Mouse (Mus musculus) limb, embryonic 11.5 days (tissue): Measurements from ENCODE around the gene Sugct. TPM values are rescaled to one million over a fixed set of nuclear protein-coding genes. Genes with fewer than 3 reads are reported as not detected.

ENCODE experiments used
- ATAC-seq: fragments of 200-750 bp; cut with Nextera tagmentation; 2 replicates; pipeline ENCODE4 v1.8.0; 2017; ENCODE audit warnings: low read depth; ENCODE audit not compliant: insufficient number of reproducible peaks, low FRiP score, low TSS enrichment
- DNase-seq: peaks from one replicate; pipeline ENCODE4 v3.0.0-alpha.2; 2015; ENCODE audit warnings: low spot score
- H3K27ac ChIP-seq: fragments of 300-500 bp; sonication (generic); replicated peaks from 2 replicates; pipeline ENCODE4 v1.5.1; 2014; ENCODE audit warnings: low read depth, mild to moderate bottlenecking, low read length
- H3K27me3 ChIP-seq: fragments of 300-500 bp; sonication (generic); 2 replicates; pipeline ENCODE4 v1.6.1; 2014; ENCODE audit warnings: mild to moderate bottlenecking, low read length, mixed read lengths; ENCODE audit not compliant: control insufficient read depth, insufficient read depth
- H3K36me3 ChIP-seq: fragments of 300-500 bp; sonication (generic); 2 replicates; pipeline ENCODE4 v1.6.1; 2014; ENCODE audit warnings: mild to moderate bottlenecking, low read length, moderate library complexity, mixed read lengths; ENCODE audit not compliant: control insufficient read depth, insufficient read depth
- H3K4me1 ChIP-seq: fragments of 300-500 bp; sonication (generic); 2 replicates; pipeline ENCODE4 v1.6.1; 2014; ENCODE audit warnings: low read length, mixed read lengths; ENCODE audit not compliant: control insufficient read depth, insufficient read depth
- H3K4me2 ChIP-seq: fragments of 300-500 bp; sonication (generic); 2 replicates; pipeline ENCODE4 v1.6.1; 2014; ENCODE audit warnings: low read depth, mild to moderate bottlenecking, moderate library complexity; ENCODE audit not compliant: severe bottlenecking
- H3K4me3 ChIP-seq: fragments of 300-500 bp; sonication (generic); 2 replicates; pipeline ENCODE4 v1.5.1; 2014; ENCODE audit warnings: low read depth, low read length
- H3K9ac ChIP-seq: fragments of 300-500 bp; sonication (generic); 2 replicates; pipeline ENCODE4 v1.6.1; 2014; ENCODE audit warnings: mild to moderate bottlenecking, low read length
- H3K9me3 ChIP-seq: fragments of 300-500 bp; sonication (generic); 2 replicates; pipeline ENCODE4 v1.6.1; 2016; ENCODE audit warnings: low read length; ENCODE audit not compliant: control insufficient read depth
- WGBS: fragments of 180-500 bp; shearing (Covaris S2); extraction: QIAGEN DNeasy Blood & Tissue Kit; methylation state at CpG from one replicate; pipeline ENCODE4 v1.1.7; 2014; 5-methylcytosine and 5-hydroxymethylcytosine counted together
- polyA plus RNA-seq: library from polyadenylated mRNA; unstranded; fragments of >200 nt; fragmentation: Nextera tagmentation; extraction: Ambion mirVana; gene quantifications from 2 replicates; pipeline ENCODE4 v1.2.1, GENCODE M21; 2014

Sugct gene
- polyA plus RNA-seq, 1 experiment from 2014 or later = 3.9 TPM

- no peaks in the 10 kb centered on the region for H3K36me3 ChIP-seq
- no peaks in the 10 kb centered on the region for H3K9me3 ChIP-seq
- H3K27me3 ChIP-seq = no peaks in the 10 kb centered on the region
- H3K4me1 ChIP-seq = no peaks in the 10 kb centered on the region
- H3K9ac ChIP-seq = no peak overlapping the region
- no peak overlapping the region for H3K27ac ChIP-seq
- ATAC-seq (no peak), DNase-seq (no peak)
- 55% methylated on average over 4 of the region's 4 CpGs for WGBS
- H3K4me2 ChIP-seq = no peak overlapping the region
- no peak overlapping the region for H3K4me3 ChIP-seq
Measured at GRCm38 (mm10) chr13:16921305-16921704, 774.0 kb downstream of the Sugct start.

- no peaks in the 10 kb centered on the region for H3K36me3 ChIP-seq
- DNase-seq (no peak), ATAC-seq (no peak)
- no peaks in the 10 kb centered on the region for H3K27me3 ChIP-seq
- H3K4me1 ChIP-seq = no peaks in the 10 kb centered on the region
- H3K9ac ChIP-seq = no peak overlapping the region
- no peaks in the 10 kb centered on the region for H3K9me3 ChIP-seq
- H3K4me3 ChIP-seq = no peak overlapping the region
- H3K27ac ChIP-seq = no peak overlapping the region
- no peak overlapping the region for H3K4me2 ChIP-seq
Measured at GRCm38 (mm10) chr13:16915697-16916096, 779.7 kb downstream of the Sugct start.

- ATAC-seq = no peak
- H3K27ac ChIP-seq = no peak overlapping the region
- H3K9ac ChIP-seq = no peak overlapping the region
- H3K9me3 ChIP-seq = no peaks in the 10 kb centered on the region
- H3K36me3 ChIP-seq = no peaks in the 10 kb centered on the region
- no peaks in the 10 kb centered on the region for H3K4me1 ChIP-seq
- no peaks in the 10 kb centered on the region for H3K27me3 ChIP-seq
- no peak overlapping the region for H3K4me3 ChIP-seq
- DNase-seq = no peak
- H3K4me2 ChIP-seq = no peak overlapping the region
Measured at GRCm38 (mm10) chr13:16912214-16912613, 783.1 kb downstream of the Sugct start.

GRCm38 (mm10) chr13:16906974-16907373, 788.4 kb downstream of the Sugct start:
- Histone ChIP-seq H3K4me3 (no peak overlapping the region), H3K27me3 (no peaks in the 10 kb centered on the region), H3K4me1 (no peaks in the 10 kb centered on the region), H3K36me3 (no peaks in the 10 kb centered on the region), H3K9me3 (no peaks in the 10 kb centered on the region), H3K4me2 (no peak overlapping the region), H3K9ac (no peak overlapping the region), H3K27ac (no peak overlapping the region)
- ATAC-seq = no peak
- WGBS = 90% methylated on average over 1 of the region's 1 CpGs
- DNase-seq = no peak

- DNase-seq (no peak), ATAC-seq (no peak)
- H3K4me3 ChIP-seq = no peak overlapping the region
- no peaks in the 10 kb centered on the region for H3K27me3 ChIP-seq
- no peaks in the 10 kb centered on the region for H3K9me3 ChIP-seq
- H3K4me2 ChIP-seq = no peak overlapping the region
- no peak overlapping the region for H3K27ac ChIP-seq
- 90% methylated on average over 4 of the region's 4 CpGs for WGBS
- H3K9ac ChIP-seq = no peak overlapping the region
- H3K4me1 ChIP-seq = no peaks in the 10 kb centered on the region
- no peaks in the 10 kb centered on the region for H3K36me3 ChIP-seq
Measured at GRCm38 (mm10) chr13:16901424-16901823, 793.9 kb downstream of the Sugct start.

GRCm38 (mm10) chr13:16898084-16898792, 797.1 kb downstream of the Sugct start:
- H3K9ac ChIP-seq = no peak overlapping the region
- H3K4me1 ChIP-seq = no peaks in the 10 kb centered on the region
- H3K27me3 ChIP-seq = no peaks in the 10 kb centered on the region
- H3K4me3 ChIP-seq = no peak overlapping the region
- H3K4me2 ChIP-seq = no peak overlapping the region
- H3K27ac ChIP-seq = no peak overlapping the region
- no peaks in the 10 kb centered on the region for H3K36me3 ChIP-seq
- DNase-seq (no peak), ATAC-seq (no peak)
- no peaks in the 10 kb centered on the region for H3K9me3 ChIP-seq

- H3K9me3 ChIP-seq = no peaks in the 10 kb centered on the region
- H3K9ac ChIP-seq = no peak overlapping the region
- H3K4me1 ChIP-seq = no peaks in the 10 kb centered on the region
- H3K4me2 ChIP-seq = no peak overlapping the region
- no peak for ATAC-seq
- no peak overlapping the region for H3K27ac ChIP-seq
- 83% methylated on average over 1 of the region's 1 CpGs for WGBS
- no peaks in the 10 kb centered on the region for H3K36me3 ChIP-seq
- H3K4me3 ChIP-seq = no peak overlapping the region
- DNase-seq = no peak
- H3K27me3 ChIP-seq = no peaks in the 10 kb centered on the region
Measured at GRCm38 (mm10) chr13:16878056-16878455, 817.3 kb downstream of the Sugct start.

GRCm38 (mm10) chr13:16859986-16860385, 835.4 kb downstream of the Sugct start:
- no peaks in the 10 kb centered on the region for H3K9me3 ChIP-seq
- 78% methylated on average over 2 of the region's 2 CpGs for WGBS
- no peak for ATAC-seq

GRCm38 (mm10) chr13:16847236-16847635, 848.1 kb downstream of the Sugct start:
- Histone ChIP-seq H3K27me3 (no peaks in the 10 kb centered on the region), H3K4me3 (no peak overlapping the region), H3K36me3 (no peaks in the 10 kb centered on the region), H3K9me3 (no peaks in the 10 kb centered on the region), H3K27ac (no peak overlapping the region), H3K4me1 (no peaks in the 10 kb centered on the region), H3K4me2 (no peak overlapping the region), H3K9ac (no peak overlapping the region)
- no peak for ATAC-seq
- WGBS = 52% methylated on average over 2 of the region's 2 CpGs
- DNase-seq = no peak

More at GRCm38 (mm10) chr13:16859986-16860385, 835.4 kb downstream of the Sugct start:
- Histone ChIP-seq H3K36me3 (no peaks in the 10 kb centered on the region), H3K27me3 (no peaks in the 10 kb centered on the region), H3K4me1 (no peaks in the 10 kb centered on the region), H3K4me2 (no peak overlapping the region), H3K4me3 (no peak overlapping the region), H3K9ac (no peak overlapping the region), H3K27ac (no peak overlapping the region)
- DNase-seq = no peak
